Mouse (Mus musculus) thymus, adult 2 months (tissue): ENCODE measurements at regions not wholly inside any gene's neighbourhood (a gene's known extent, or its start where the extent isn't known, plus 50 kb on each side); places are given as distances from the start of the nearest gene placed in this dataset.

Experiments used
- CTCF ChIP-seq: fragments of 200-500 bp; IDR thresholded peaks from 2 replicates; pipeline ENCODE4 v1.5.1; 2012; ENCODE audit warnings: mild to moderate bottlenecking, control low read depth, low read length, moderate library complexity, borderline replicate concordance; ENCODE audit not compliant: control insufficient read depth, poor library complexity, insufficient read depth; ENCODE audit errors: extremely low read depth
- POLR2A ChIP-seq: fragments of 200-500 bp; IDR thresholded peaks from 2 replicates; pipeline ENCODE4 v1.6.1; 2012; ENCODE audit warnings: mild to moderate bottlenecking, low read length, control low read depth, moderate library complexity; ENCODE audit not compliant: control insufficient read depth, poor library complexity, insufficient read depth; ENCODE audit errors: extremely low read depth

GRCm38 (mm10) chr11:114480119-114480540 is 188.2 kb upstream of the Rpl38 start:
- TF ChIP-seq CTCF (no peak), POLR2A (no peak)
